Mouse (Mus musculus): ENCODE data around the gene Meltf. TPM values are rescaled to one million over a fixed set of nuclear protein-coding genes. Genes with fewer than 3 reads are reported as not detected.

The Meltf gene
- total RNA-seq, 2 experiments from 2014 or later: not detected

DNA sequence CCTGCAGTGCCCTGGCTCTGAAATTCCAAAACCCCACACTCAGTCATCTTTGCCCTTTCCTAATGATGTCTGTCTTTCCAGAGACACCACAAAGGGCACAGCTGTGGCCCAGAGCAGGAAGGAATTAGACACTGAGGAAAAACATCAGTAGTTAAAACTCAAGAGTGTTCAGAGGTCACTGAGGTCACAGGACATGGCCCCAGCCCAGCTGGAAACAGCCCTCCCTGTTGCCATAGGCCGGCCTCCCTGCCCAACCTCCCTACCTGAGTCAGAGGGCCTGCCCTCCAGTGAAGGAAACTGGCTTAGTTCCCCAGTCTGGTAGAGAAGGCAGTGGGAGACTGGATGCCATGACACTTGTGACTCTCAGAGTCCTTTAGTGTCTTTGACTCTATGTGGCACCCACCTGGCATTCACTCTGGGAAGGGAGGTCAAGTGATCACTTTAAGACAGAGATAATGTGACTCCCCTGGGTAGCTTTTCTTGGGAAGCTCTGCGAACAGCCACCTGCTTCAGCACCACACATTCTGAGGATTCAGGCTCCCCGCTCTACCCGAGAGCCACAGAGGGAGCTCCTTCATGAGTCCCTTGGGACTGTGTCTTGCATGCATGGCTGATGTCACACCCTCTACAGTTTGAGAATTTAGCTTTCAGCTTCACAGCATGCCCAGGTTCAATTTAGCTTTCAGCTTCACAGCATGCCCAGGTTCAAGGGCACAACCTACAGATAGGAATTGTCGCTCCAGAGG is 15.0 kb downstream of the Meltf start:
- no peak for ATAC-seq (ENCODE audit: poor library complexity, severe bottlenecking)

GRCm38 (mm10) chr16:31896971-31897774 is 18.6 kb downstream of the Meltf start:
- no peak for ATAC-seq (ENCODE audit: poor library complexity, severe bottlenecking)

DNA sequence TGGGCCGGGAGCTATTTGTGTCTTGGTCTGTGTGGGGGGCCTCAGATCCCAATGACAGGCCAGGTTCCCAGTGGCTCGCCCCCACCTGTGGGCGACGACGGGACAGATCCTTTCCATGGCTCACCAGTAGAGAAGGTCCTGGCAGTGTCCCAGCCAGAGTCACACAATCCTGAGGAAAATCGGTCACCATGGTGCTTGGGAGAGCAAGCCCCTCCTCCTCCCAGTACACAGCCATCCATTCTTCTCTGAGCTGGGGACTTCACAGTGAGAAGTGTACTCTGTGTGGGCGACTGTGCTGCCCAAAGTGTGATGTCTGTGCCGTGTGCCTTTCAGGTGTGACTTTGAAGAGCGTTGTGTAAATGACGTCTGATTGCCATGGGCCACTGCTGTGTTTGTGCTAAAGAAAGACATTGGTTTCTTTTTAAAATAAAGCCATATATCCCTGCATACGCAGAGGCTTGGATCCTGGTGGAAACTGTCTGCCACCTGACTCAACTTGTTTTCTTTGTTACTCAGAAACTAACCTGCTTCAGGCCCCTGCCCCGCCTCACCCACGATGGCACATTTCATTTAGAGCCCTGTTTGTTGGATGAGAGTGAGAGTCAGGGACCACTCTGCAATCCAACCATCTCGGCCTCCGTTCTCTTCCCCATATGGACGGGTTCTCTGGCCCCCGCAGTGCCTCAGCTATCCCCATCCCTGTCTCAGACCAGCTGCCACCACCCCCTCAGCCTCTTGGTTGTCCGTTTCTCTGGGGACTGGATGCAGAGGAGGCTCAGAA is 20.1 kb downstream of the Meltf start:
- ATAC-seq (ENCODE audit: poor library complexity, severe bottlenecking): no peak

GRCm38 (mm10) chr16:31901886-31902285 is 23.3 kb downstream of the Meltf start:
- ATAC-seq (ENCODE audit: poor library complexity, severe bottlenecking): no peak

GRCm38 (mm10) chr16:31903239-31903638 is 24.6 kb downstream of the Meltf start:
- ATAC-seq (ENCODE audit: poor library complexity, severe bottlenecking): no peak

- ATAC-seq (ENCODE audit: poor library complexity, severe bottlenecking): no peak
These were observed 26.7 kb downstream of the Meltf start for GRCm38 (mm10) chr16:31905331-31905730.

- ATAC-seq (ENCODE audit: poor library complexity, severe bottlenecking): no peak
These were observed 27.5 kb downstream of the Meltf start for GRCm38 (mm10) chr16:31905891-31906825.

DNA sequence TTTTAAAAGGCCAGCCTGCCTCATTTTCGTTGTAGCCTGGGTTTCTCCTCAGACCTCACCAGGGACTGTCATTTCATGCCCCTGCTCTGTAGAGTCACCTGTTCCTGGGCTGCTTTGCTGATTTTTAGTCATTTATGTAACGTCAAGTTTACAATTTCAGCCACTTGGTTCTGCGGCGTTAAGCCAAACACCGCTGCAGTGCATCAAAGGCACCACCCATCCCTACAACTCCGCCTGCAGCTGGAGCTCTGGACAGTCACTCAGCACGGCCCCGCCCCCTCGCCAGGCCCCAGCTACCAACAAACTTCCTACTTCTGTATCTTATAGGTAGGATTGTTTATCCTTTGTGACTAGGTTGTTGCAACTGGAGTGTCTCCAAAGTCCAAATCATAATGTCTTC is 28.3 kb downstream of the Meltf start:
- 0 out of 2 replicates have a peak, but pooled peaks have one; percentile 47 for ATAC-seq (ENCODE audit: poor library complexity, severe bottlenecking)

DNA sequence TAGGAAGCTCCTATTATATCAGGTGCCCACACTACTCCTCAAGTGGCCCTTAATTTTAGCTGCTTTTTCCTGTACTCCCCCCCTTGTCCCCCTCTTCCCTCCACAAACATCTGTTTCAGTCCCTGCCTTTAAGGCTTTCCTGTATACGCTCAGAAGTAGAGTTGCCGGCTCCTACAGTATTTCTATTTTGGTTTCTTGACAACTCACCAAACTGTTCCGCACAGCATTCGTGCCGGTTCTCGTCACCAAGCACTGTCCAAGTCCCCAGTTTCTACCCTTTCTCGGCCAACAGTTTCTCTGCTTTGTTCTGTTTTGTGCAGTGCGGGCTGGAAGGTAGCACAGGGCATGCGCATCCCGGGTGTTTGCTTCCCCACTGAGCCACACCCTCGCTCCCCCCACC is 30.3 kb downstream of the Meltf start:
- no peak for ATAC-seq (ENCODE audit: poor library complexity, severe bottlenecking)

- no peak for ATAC-seq (ENCODE audit: poor library complexity, severe bottlenecking)
These were observed 31.8 kb downstream of the Meltf start for GRCm38 (mm10) chr16:31910281-31910847.

DNA sequence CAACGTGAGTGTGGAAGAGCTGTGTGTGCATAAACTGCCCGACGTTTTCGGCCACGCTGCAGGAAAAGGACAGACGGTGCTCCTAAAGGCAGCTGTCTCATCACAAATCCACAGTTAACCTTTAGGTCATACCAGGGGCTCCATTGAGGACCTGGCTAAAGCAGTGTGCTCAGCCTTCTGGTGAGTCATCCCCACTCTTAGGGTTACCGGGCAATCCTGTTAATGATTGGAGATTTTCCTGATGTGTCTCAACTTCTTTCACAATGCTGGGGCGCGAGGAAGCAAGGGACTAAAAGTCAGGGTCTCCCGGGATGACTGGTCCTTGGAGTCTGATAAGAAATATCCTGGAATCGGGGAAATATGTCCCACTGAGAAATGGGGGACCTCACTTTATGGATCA is 39.2 kb downstream of the Meltf start:
- no peak for ATAC-seq (ENCODE audit: poor library complexity, severe bottlenecking)

- peak; percentile 68 for ATAC-seq (ENCODE audit: poor library complexity, severe bottlenecking)
These were observed 39.7 kb downstream of the Meltf start for GRCm38 (mm10) chr16:31918248-31918724.

- no peak for ATAC-seq (ENCODE audit: poor library complexity, severe bottlenecking)
These were observed 45.8 kb downstream of the Meltf start for GRCm38 (mm10) chr16:31924368-31924767.

GRCm38 (mm10) chr16:31926091-31926490 is 47.5 kb downstream of the Meltf start:
- no peak for ATAC-seq (ENCODE audit: poor library complexity, severe bottlenecking)

- ATAC-seq (ENCODE audit: poor library complexity, severe bottlenecking): no peak
These were observed 48.1 kb downstream of the Meltf start for GRCm38 (mm10) chr16:31926547-31927182.

DNA sequence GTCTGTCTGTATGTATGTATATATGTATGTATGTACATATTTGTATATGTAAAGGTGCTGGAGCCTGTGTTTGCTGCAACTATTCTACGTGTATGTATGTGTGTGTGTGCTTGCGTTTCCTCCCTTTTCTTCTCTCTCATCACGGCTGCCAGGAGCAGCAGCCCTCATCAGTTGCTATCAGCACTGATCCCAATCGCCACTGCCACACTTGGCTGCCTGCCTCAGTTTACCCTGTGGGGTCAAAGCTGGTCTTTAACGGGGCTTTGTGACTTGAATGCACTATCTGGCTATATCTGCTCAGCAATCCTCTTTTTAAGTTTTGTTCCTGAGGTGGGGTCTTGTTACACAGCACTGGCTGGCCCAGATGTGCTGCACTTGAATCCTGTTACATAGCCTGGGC is 48.8 kb downstream of the Meltf start:
- no peak for ATAC-seq (ENCODE audit: poor library complexity, severe bottlenecking)

GRCm38 (mm10) chr16:31931330-31931729 is 52.7 kb downstream of the Meltf start:
- no peak for ATAC-seq (ENCODE audit: poor library complexity, severe bottlenecking)

- ATAC-seq (ENCODE audit: poor library complexity, severe bottlenecking): no peak
These were observed 53.6 kb downstream of the Meltf start for GRCm38 (mm10) chr16:31932255-31932654.
